Mouse (Mus musculus) myocyte (in vitro differentiated cells): ENCODE measurements at regions not wholly inside any gene's neighbourhood (a gene's known extent, or its start where the extent isn't known, plus 50 kb on each side); places are given as distances from the start of the nearest gene placed in this dataset.

Source experiments
- H3K27me3 ChIP-seq: one replicate; pipeline ENCODE4 v1.6.1; 2011; ENCODE audit not compliant: control insufficient read depth, insufficient read depth, insufficient read length
- H3K36me3 ChIP-seq: one replicate; pipeline ENCODE4 v1.6.1; 2011; ENCODE audit not compliant: control insufficient read depth, insufficient read depth
- H3K4me2 ChIP-seq: one replicate; pipeline ENCODE4 v1.6.1; 2011; ENCODE audit warnings: low read depth, control low read depth
- H3K4me3 ChIP-seq: one replicate; pipeline ENCODE4 v1.5.1; 2011; ENCODE audit warnings: mild to moderate bottlenecking, control low read depth, moderate library complexity
- H3K79me2 ChIP-seq: one replicate; pipeline ENCODE4 v1.6.1; 2011; ENCODE audit not compliant: control insufficient read depth, insufficient read depth
- H3ac ChIP-seq: one replicate; pipeline ENCODE4 v1.6.1; 2011; ENCODE audit not compliant: control insufficient read depth, insufficient read length
- CEBPB ChIP-seq: IDR thresholded peaks from 2 replicates; pipeline ENCODE4 v1.6.1; 2011; ENCODE audit warnings: mild to moderate bottlenecking, moderate library complexity; ENCODE audit not compliant: poor library complexity, insufficient read depth, severe bottlenecking
- E2F4 ChIP-seq: IDR thresholded peaks from one replicate; pipeline ENCODE4 v1.6.1; 2011; ENCODE audit warnings: mild to moderate bottlenecking, control low read depth, moderate library complexity; ENCODE audit not compliant: insufficient read depth
- MAX ChIP-seq: IDR thresholded peaks from one replicate; pipeline ENCODE4 v1.6.1; 2011; ENCODE audit warnings: low read depth, mild to moderate bottlenecking, control low read depth
- MYOD1 ChIP-seq, 3 experiments: IDR thresholded peaks; one replicate each; pipeline ENCODE4 v1.6.1; 2011; ENCODE audit warnings: control low read depth in 2 of 3, low read depth in 2 of 3, mild to moderate bottlenecking in 2 of 3, moderate library complexity in 1 of 3; ENCODE audit not compliant: insufficient read length in 2 of 3, control insufficient read depth in 1 of 3
- MYOG ChIP-seq, 3 experiments: IDR thresholded peaks; one replicate each; pipeline ENCODE4 v1.6.1; 2011; ENCODE audit warnings: control low read depth in 2 of 3, low read depth in 2 of 3, mild to moderate bottlenecking in 2 of 3; ENCODE audit not compliant: insufficient read length in 2 of 3, control insufficient read depth in 1 of 3, insufficient read depth in 1 of 3
- POLR2A ChIP-seq: IDR thresholded peaks from one replicate; pipeline ENCODE4 v1.6.1; 2011; ENCODE audit warnings: low read depth, mild to moderate bottlenecking, control low read depth, moderate library complexity; ENCODE audit not compliant: insufficient read length
- POLR2AphosphoS2 ChIP-seq: IDR thresholded peaks from one replicate; pipeline ENCODE4 v1.6.1; 2011; ENCODE audit warnings: low read depth, control low read depth; ENCODE audit not compliant: insufficient read length
- REST ChIP-seq: IDR thresholded peaks from one replicate; pipeline ENCODE4 v1.6.1; 2011; ENCODE audit warnings: mild to moderate bottlenecking, control low read depth, moderate library complexity; ENCODE audit not compliant: insufficient read depth, insufficient read length
- SRF ChIP-seq: IDR thresholded peaks from one replicate; pipeline ENCODE4 v1.6.1; 2011; ENCODE audit warnings: low read depth; ENCODE audit not compliant: control insufficient read depth, insufficient read length
- TCF12 ChIP-seq: IDR thresholded peaks from one replicate; pipeline ENCODE4 v1.6.1; 2011; ENCODE audit warnings: mild to moderate bottlenecking, control low read depth; ENCODE audit not compliant: poor library complexity, insufficient read depth, severe bottlenecking
- TCF3 ChIP-seq: IDR thresholded peaks from one replicate; pipeline ENCODE4 v1.6.1; 2011; ENCODE audit warnings: low read depth, control low read depth; ENCODE audit not compliant: insufficient read length
- USF1 ChIP-seq: IDR thresholded peaks from one replicate; pipeline ENCODE4 v1.6.1; 2011; ENCODE audit warnings: low read depth, mild to moderate bottlenecking, control low read depth, moderate library complexity

DNA sequence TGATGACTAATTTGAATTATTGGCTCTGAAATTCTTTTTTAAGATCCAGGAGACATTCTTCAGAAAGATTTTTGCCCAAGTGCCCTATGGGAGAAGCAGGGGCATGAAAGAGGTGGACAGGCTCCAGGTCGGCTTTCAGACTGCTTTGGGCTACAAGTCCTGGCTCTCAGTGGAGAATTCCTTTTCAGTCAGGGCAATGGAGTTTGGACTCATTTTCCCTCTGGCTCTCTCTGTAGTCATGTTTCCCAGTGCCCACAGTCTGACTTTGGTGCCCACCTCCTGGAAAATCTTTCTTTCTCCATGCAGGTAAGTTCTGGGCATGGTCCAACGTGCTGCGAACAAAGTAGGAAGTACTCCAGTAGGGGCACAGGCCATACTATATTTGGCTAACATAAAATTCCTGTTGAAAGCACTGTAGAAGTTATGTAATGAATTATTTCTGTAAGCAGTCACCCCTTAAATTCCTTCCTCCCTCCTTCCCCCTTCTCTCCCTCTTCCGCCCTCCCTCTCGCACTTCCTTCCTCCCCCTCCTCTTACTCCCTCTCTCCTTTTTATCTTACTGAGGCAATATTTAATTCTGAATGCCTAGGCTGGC is 57.7 kb upstream of the Tcf21 start:
- no peak overlapping the region for H3K4me2 ChIP-seq
- no peaks in the 10 kb centered on the region for H3K36me3 ChIP-seq
- H3K27me3 ChIP-seq = peaks cover 9% of the 10 kb centered on the region
- no peak for TF ChIP-seq TCF12
- TF ChIP-seq E2F4 = no peak
- TF ChIP-seq USF1 = no peak
- TF ChIP-seq SRF = no peak
- TF ChIP-seq TCF3 = no peak
- TF ChIP-seq REST = no peak
- TF ChIP-seq MYOG (IDR thresholded peaks at IDR 0.05; ENCODE audit: control insufficient read depth in 1 of 3, insufficient read depth in 1 of 3, insufficient read length in 2 of 3, low read depth in 2 of 3) = no peak
- no peak for TF ChIP-seq MAX
- TF ChIP-seq MYOD1 (IDR thresholded peaks at IDR 0.05; ENCODE audit: control insufficient read depth in 1 of 3, insufficient read length in 2 of 3, low read depth in 2 of 3) = no peak
- TF ChIP-seq POLR2AphosphoS2 = no peak
- no peak overlapping the region for H3K4me3 ChIP-seq
- no peaks in the 10 kb centered on the region for H3K79me2 ChIP-seq
- H3ac ChIP-seq = no peak overlapping the region

DNA sequence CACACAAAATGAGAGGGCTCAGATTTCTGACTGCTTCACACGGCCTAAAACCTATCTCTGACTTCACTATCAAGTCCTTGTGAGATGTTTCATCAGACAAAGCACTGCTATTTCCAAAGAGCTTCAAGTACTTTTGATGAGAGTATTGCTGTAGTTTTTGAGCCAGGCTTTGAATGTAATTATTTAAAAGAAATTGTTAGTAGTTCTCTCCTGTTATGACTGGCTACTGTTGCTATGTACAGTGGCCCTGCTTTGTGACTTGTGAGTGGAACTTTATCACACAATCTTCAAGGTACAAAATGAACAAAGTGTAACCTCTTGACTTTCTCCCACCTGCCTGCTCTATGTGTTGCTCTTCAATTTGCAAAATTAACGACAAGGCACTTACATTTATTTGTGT is 57.1 kb upstream of the Tcf21 start:
- no peak overlapping the region for H3K4me3 ChIP-seq
- H3K36me3 ChIP-seq = no peaks in the 10 kb centered on the region
- no peak overlapping the region for H3K4me2 ChIP-seq
- no peak overlapping the region for H3ac ChIP-seq
- H3K79me2 ChIP-seq = no peaks in the 10 kb centered on the region
- H3K27me3 ChIP-seq = peaks cover 9% of the 10 kb centered on the region
- no peak for TF ChIP-seq SRF

DNA sequence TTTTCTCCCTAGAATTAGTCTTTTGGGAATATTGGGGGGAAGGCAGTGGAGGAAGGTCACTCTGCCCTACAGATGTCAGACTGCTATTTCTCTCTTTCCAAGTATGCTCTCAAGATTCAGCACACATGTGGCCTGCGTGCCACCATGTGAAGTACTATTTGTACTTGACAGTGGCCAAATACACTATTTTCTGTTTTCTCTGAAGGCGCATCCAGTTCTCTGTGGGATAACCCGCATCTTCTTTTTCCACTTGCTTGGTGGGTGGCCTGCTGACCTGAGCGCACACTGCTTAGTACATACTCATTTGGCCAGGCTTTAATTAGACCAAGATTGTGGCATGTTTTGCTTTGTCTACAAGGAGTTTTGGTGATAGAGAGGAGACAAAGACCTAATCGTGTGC is 55.7 kb upstream of the Tcf21 start:
- Histone ChIP-seq H3K4me3 (no peak overlapping the region), H3K4me2 (no peak overlapping the region), H3ac (no peak overlapping the region), H3K27me3 (peaks cover 9% of the 10 kb centered on the region), H3K79me2 (no peaks in the 10 kb centered on the region), H3K36me3 (no peaks in the 10 kb centered on the region)
- TF ChIP-seq MYOD1 (IDR thresholded peaks at IDR 0.05; ENCODE audit: control insufficient read depth in 1 of 3, insufficient read length in 2 of 3, low read depth in 2 of 3) (no peak), MYOG (IDR thresholded peaks at IDR 0.05; ENCODE audit: control insufficient read depth in 1 of 3, insufficient read depth in 1 of 3, insufficient read length in 2 of 3, low read depth in 2 of 3) (no peak), E2F4 (no peak), REST (no peak), POLR2A (no peak), MAX (no peak)

DNA sequence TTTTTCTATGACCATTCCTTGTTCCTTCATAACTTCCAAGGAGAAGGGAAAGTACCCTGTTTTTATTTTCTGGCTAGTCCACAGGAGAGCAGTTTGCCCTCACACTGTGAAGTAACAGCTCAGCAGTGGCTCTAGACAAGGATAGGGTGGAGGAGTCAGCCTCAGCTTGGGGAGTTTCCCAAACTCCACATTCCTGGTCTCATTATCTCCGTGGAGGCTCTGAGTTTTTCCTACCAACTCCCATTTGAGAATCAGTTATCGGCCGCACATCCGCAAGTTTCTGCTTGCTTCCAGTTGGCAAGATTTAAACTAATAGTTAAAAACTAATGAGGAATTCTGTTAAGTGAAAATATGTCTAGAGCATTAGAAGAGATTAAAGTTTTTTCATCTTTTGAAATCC is 55.2 kb upstream of the Tcf21 start:
- Histone ChIP-seq H3ac (no peak overlapping the region), H3K27me3 (peaks cover 7% of the 10 kb centered on the region), H3K4me3 (no peak overlapping the region), H3K4me2 (no peak overlapping the region), H3K36me3 (no peaks in the 10 kb centered on the region), H3K79me2 (no peaks in the 10 kb centered on the region)
- TF ChIP-seq SRF (no peak), USF1 (no peak), POLR2A (no peak), CEBPB (no peak), REST (no peak), TCF3 (no peak), POLR2AphosphoS2 (no peak), TCF12 (no peak), MAX (no peak), E2F4 (no peak), MYOG (IDR thresholded peaks at IDR 0.05; ENCODE audit: control insufficient read depth in 1 of 3, insufficient read depth in 1 of 3, insufficient read length in 2 of 3, low read depth in 2 of 3) (no peak), MYOD1 (IDR thresholded peaks at IDR 0.05; ENCODE audit: control insufficient read depth in 1 of 3, insufficient read length in 2 of 3, low read depth in 2 of 3) (no peak)
